Mouse (Mus musculus): ENCODE data around the gene Uhrf1bp1l. TPM values are rescaled to one million over a fixed set of nuclear protein-coding genes. Genes with fewer than 3 reads are reported as not detected.

Gene Uhrf1bp1l
- polyA plus RNA-seq, 1 experiment from 2014 or later: 32.7 TPM

- no peak overlapping the region for H3K9ac ChIP-seq
- H3K27ac ChIP-seq: no peak overlapping the region
- H3K27me3 ChIP-seq: no peaks in the 10 kb centered on the region
- no peak for ATAC-seq (ENCODE audit: low FRiP score)
- no peaks in the 10 kb centered on the region for H3K4me1 ChIP-seq
- no peak overlapping the region for H3K4me3 ChIP-seq
- peaks cover 11% of the 10 kb centered on the region; the same call in 1 of the 2 replicates for H3K36me3 ChIP-seq
- no peaks in the 10 kb centered on the region for H3K9me3 ChIP-seq (replicated peaks)
- 92% methylated on average over 4 of the region's 4 CpGs for WGBS
- no peak overlapping the region for H3K4me2 ChIP-seq (replicated peaks)
Observed at GRCm38 (mm10) chr10:89791870-89792269, 47.1 kb downstream of the Uhrf1bp1l start.

GRCm38 (mm10) chr10:89794121-89794520, 49.3 kb downstream of the Uhrf1bp1l start:
- no peak overlapping the region for H3K4me2 ChIP-seq (replicated peaks)
- peaks cover 11% of the 10 kb centered on the region; the same call in 1 of the 2 replicates for H3K36me3 ChIP-seq
- no peak for ATAC-seq (ENCODE audit: low FRiP score)
- H3K9me3 ChIP-seq (replicated peaks): no peaks in the 10 kb centered on the region
- no peaks in the 10 kb centered on the region for H3K27me3 ChIP-seq
- H3K4me3 ChIP-seq: no peak overlapping the region
- WGBS: 88% methylated on average over 6 of the region's 6 CpGs
- H3K27ac ChIP-seq: no peak overlapping the region
- no peaks in the 10 kb centered on the region for H3K4me1 ChIP-seq
- H3K9ac ChIP-seq: no peak overlapping the region

- no peak for ATAC-seq (ENCODE audit: low FRiP score)
Observed at GRCm38 (mm10) chr10:89819146-89819545, 74.4 kb downstream of the Uhrf1bp1l start.

GRCm38 (mm10) chr10:89823906-89824305, 79.1 kb downstream of the Uhrf1bp1l start:
- no peaks in the 10 kb centered on the region for H3K4me1 ChIP-seq
- H3K9me3 ChIP-seq (replicated peaks): no peaks in the 10 kb centered on the region
- 48% methylated on average over 2 of the region's 2 CpGs for WGBS
- no peak overlapping the region for H3K4me3 ChIP-seq
- ATAC-seq (ENCODE audit: low FRiP score): no peak
- H3K36me3 ChIP-seq: peaks cover 5% of the 10 kb centered on the region; the same call in 1 of the 2 replicates
- H3K27ac ChIP-seq: no peak overlapping the region
- no peak overlapping the region for H3K9ac ChIP-seq
- no peak overlapping the region for H3K4me2 ChIP-seq (replicated peaks)
- H3K27me3 ChIP-seq: no peaks in the 10 kb centered on the region

More at GRCm38 (mm10) chr10:89819146-89819545, 74.4 kb downstream of the Uhrf1bp1l start:
- H3K4me3 ChIP-seq: no peak overlapping the region
- peaks cover 28% of the 10 kb centered on the region for H3K36me3 ChIP-seq
- WGBS: 97% methylated on average over 4 of the region's 4 CpGs
- H3K9me3 ChIP-seq (replicated peaks): no peaks in the 10 kb centered on the region
- no peak overlapping the region for H3K27ac ChIP-seq
- no peaks in the 10 kb centered on the region for H3K27me3 ChIP-seq
- H3K4me2 ChIP-seq (replicated peaks): no peak overlapping the region
- H3K4me1 ChIP-seq: no peaks in the 10 kb centered on the region
- no peak overlapping the region for H3K9ac ChIP-seq

- WGBS: 68% methylated on average over 3 of the region's 3 CpGs
- no peak for ATAC-seq (ENCODE audit: low FRiP score)
- Histone ChIP-seq H3K36me3 (no peaks in the 10 kb centered on the region), H3K27me3 (no peaks in the 10 kb centered on the region), H3K9ac (no peak overlapping the region), H3K4me1 (no peaks in the 10 kb centered on the region), H3K4me3 (no peak overlapping the region), H3K4me2 (replicated peaks) (no peak overlapping the region), H3K27ac (no peak overlapping the region), H3K9me3 (replicated peaks) (no peaks in the 10 kb centered on the region)
Observed at GRCm38 (mm10) chr10:89826896-89827295, 82.1 kb downstream of the Uhrf1bp1l start.

GRCm38 (mm10) chr10:89832334-89832733, 87.5 kb downstream of the Uhrf1bp1l start:
- Histone ChIP-seq H3K4me1 (no peaks in the 10 kb centered on the region), H3K27ac (no peak overlapping the region), H3K27me3 (no peaks in the 10 kb centered on the region), H3K9ac (no peak overlapping the region), H3K9me3 (replicated peaks) (no peaks in the 10 kb centered on the region), H3K4me2 (replicated peaks) (no peak overlapping the region), H3K36me3 (no peaks in the 10 kb centered on the region), H3K4me3 (no peak overlapping the region)
- no peak for ATAC-seq (ENCODE audit: low FRiP score)
- WGBS: 82% methylated on average over 4 of the region's 4 CpGs

- Histone ChIP-seq H3K4me3 (no peak overlapping the region), H3K36me3 (no peaks in the 10 kb centered on the region), H3K27me3 (no peaks in the 10 kb centered on the region), H3K4me1 (no peaks in the 10 kb centered on the region), H3K4me2 (replicated peaks) (no peak overlapping the region), H3K9me3 (replicated peaks) (no peaks in the 10 kb centered on the region), H3K27ac (no peak overlapping the region), H3K9ac (no peak overlapping the region)
- 87% methylated on average over 10 of the region's 10 CpGs for WGBS
- no peak for ATAC-seq (ENCODE audit: low FRiP score)
Observed at GRCm38 (mm10) chr10:89833166-89833565, 88.4 kb downstream of the Uhrf1bp1l start.

- Histone ChIP-seq H3K36me3 (no peaks in the 10 kb centered on the region), H3K27me3 (no peaks in the 10 kb centered on the region), H3K9me3 (replicated peaks) (no peaks in the 10 kb centered on the region), H3K4me1 (no peaks in the 10 kb centered on the region), H3K4me3 (no peak overlapping the region), H3K27ac (no peak overlapping the region), H3K9ac (no peak overlapping the region), H3K4me2 (replicated peaks) (no peak overlapping the region)
- WGBS: 46% methylated on average over 3 of the region's 3 CpGs
- no peak for ATAC-seq (ENCODE audit: low FRiP score)
Observed at GRCm38 (mm10) chr10:89837476-89837875, 92.7 kb downstream of the Uhrf1bp1l start.

- Histone ChIP-seq H3K4me1 (no peaks in the 10 kb centered on the region), H3K27ac (no peak overlapping the region), H3K4me2 (replicated peaks) (no peak overlapping the region), H3K9me3 (replicated peaks) (no peaks in the 10 kb centered on the region), H3K4me3 (no peak overlapping the region), H3K27me3 (no peaks in the 10 kb centered on the region), H3K36me3 (no peaks in the 10 kb centered on the region), H3K9ac (no peak overlapping the region)
- 76% methylated on average over 3 of the region's 3 CpGs for WGBS
- no peak for ATAC-seq (ENCODE audit: low FRiP score)
Observed at GRCm38 (mm10) chr10:89838834-89839233, 94.0 kb downstream of the Uhrf1bp1l start.

- Histone ChIP-seq H3K27ac (no peak overlapping the region), H3K9ac (no peak overlapping the region), H3K36me3 (no peaks in the 10 kb centered on the region), H3K4me3 (no peak overlapping the region), H3K4me1 (no peaks in the 10 kb centered on the region), H3K4me2 (replicated peaks) (no peak overlapping the region), H3K27me3 (no peaks in the 10 kb centered on the region), H3K9me3 (replicated peaks) (no peaks in the 10 kb centered on the region)
- no peak for ATAC-seq (ENCODE audit: low FRiP score)
- 90% methylated on average over 6 of the region's 6 CpGs for WGBS
Observed at GRCm38 (mm10) chr10:89850951-89851350, 106.2 kb downstream of the Uhrf1bp1l start.

- H3K4me2 ChIP-seq (replicated peaks): no peak overlapping the region
- no peaks in the 10 kb centered on the region for H3K9me3 ChIP-seq (replicated peaks)
- ATAC-seq (ENCODE audit: low FRiP score): no peak
- no peaks in the 10 kb centered on the region for H3K27me3 ChIP-seq
- H3K27ac ChIP-seq: no peak overlapping the region
- no peak overlapping the region for H3K4me3 ChIP-seq
- WGBS: 81% methylated on average over 5 of the region's 5 CpGs
- H3K4me1 ChIP-seq: no peaks in the 10 kb centered on the region
- no peaks in the 10 kb centered on the region for H3K36me3 ChIP-seq
- no peak overlapping the region for H3K9ac ChIP-seq
Observed at GRCm38 (mm10) chr10:89855251-89855875, 110.6 kb downstream of the Uhrf1bp1l start.

- 92% methylated on average over 7 of the region's 7 CpGs for WGBS
- no peak overlapping the region for H3K9ac ChIP-seq
- H3K4me1 ChIP-seq: no peaks in the 10 kb centered on the region
- no peaks in the 10 kb centered on the region for H3K36me3 ChIP-seq
- H3K4me3 ChIP-seq: no peak overlapping the region
- no peaks in the 10 kb centered on the region for H3K27me3 ChIP-seq
- no peak overlapping the region for H3K4me2 ChIP-seq (replicated peaks)
- ATAC-seq (ENCODE audit: low FRiP score): no peak
- H3K27ac ChIP-seq: no peak overlapping the region
- no peaks in the 10 kb centered on the region for H3K9me3 ChIP-seq (replicated peaks)
Observed at GRCm38 (mm10) chr10:89856286-89856685, 111.5 kb downstream of the Uhrf1bp1l start.

- H3K4me3 ChIP-seq: no peak overlapping the region
- H3K9ac ChIP-seq: no peak overlapping the region
- H3K4me1 ChIP-seq: 0 out of 2 replicates have a peak, but pooled peaks cover 2% of the 10 kb centered on the region
- no peak overlapping the region for H3K4me2 ChIP-seq (replicated peaks)
- no peak overlapping the region for H3K27ac ChIP-seq
- no peaks in the 10 kb centered on the region for H3K36me3 ChIP-seq
- WGBS: 93% methylated on average over 4 of the region's 4 CpGs
- no peaks in the 10 kb centered on the region for H3K9me3 ChIP-seq (replicated peaks)
- ATAC-seq (ENCODE audit: low FRiP score): no peak
- no peaks in the 10 kb centered on the region for H3K27me3 ChIP-seq
Observed at GRCm38 (mm10) chr10:89868211-89868610, 123.4 kb downstream of the Uhrf1bp1l start.

Data from hindbrain, embryonic 12.5 days (tissue).